Mouse (Mus musculus) ovary, adult 10 weeks (tissue): ENCODE measurements around the gene 4930426L09Rik. TPM values are rescaled to one million over a fixed set of nuclear protein-coding genes. Genes with fewer than 3 reads are reported as not detected.

Experiments
- polyA plus RNA-seq: library from polyadenylated mRNA; stranded (reverse); fragments of 350-450 nt; fragmentation: Illumina TruSeq; extraction: RNeasy Lipid Tissue Mini Kit (QIAGEN cat#74804); gene quantifications from one replicate; pipeline ENCODE4 v1.2.3, GENCODE M21; 2014

4930426L09Rik gene
- 4.7 TPM for polyA plus RNA-seq

DNA sequence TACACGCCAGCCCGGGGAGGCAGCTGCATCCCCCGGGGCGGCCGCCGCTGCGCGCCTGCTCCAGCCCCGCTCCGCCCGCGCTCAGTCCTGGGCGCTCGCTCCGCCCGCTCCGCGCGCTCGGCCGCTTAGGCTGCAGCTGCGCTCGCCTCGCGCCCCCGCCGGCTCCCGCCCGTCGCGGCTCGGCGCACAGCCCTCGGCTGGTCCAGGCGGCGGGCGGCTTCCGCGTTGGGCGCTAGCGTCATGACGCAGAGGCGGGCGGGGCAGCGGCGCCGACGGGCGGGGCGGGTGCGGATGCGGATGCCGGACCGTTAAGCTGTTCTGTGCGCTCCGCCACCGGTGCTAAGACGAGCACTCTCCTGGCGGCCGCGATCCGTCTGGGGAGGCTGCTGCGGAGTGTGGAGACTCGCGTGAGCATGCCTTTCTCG lies at the start of gene 4930426L09Rik, which contains the start of gene Pip4k2a:
Gene 4930426L09Rik, plus strand, starts transcription at position 290 of the 425 bp plus-strand sequence.
Gene Pip4k2a, minus strand, starts transcription at position 73 of the 425 bp plus-strand sequence.

Other genes with a start within 250 kb of the 4930426L09Rik start
- 69.4 TPM for gene Pip4k2a, start 217 bp upstream of the 4930426L09Rik start, polyA plus RNA-seq
- gene Armc3, start 201.0 kb downstream of the 4930426L09Rik start, polyA plus RNA-seq: 2.6 TPM